Mouse (Mus musculus): ENCODE results near the gene Hist1h3c. TPM values are rescaled to one million over a fixed set of nuclear protein-coding genes. Genes with fewer than 3 reads are reported as not detected.

Gene Hist1h3c
- polyA plus RNA-seq, 1 experiment from 2014 or later, result 0.27 TPM

DNA sequence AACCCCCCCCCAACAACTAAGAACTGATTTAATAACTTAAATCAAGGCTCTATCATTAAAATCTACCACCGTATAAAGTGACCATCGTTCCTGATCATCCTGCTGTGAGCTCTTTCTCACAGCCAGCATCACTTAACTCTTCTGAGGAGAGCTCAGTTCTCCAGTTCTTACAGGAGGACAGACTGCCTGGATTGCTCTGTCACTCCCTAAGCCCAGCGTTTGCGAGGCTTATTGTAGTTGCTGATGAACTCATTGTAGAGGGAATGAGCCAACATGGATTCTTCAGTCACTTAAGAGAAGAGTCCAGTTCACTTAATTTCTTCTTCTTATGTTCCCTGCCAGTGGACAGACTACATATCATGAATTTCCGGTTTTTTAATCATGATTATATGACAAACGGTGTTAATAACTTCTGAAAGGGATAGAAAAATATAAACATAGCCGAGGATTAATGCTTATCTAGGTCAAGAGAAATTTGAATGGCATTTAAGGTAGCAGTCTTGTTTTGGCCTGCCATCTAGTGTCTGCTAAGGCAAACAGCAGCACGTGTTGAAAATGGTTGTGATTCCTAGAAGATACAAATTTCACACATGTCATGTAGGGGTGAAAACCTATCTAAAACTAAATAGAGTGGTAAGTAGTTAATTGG, 13.1 kb downstream of the Hist1h3c start:
- peak; percentile 86 for DNase-seq (ENCODE audit: low spot score)
- no peak overlapping the region for H3K27ac ChIP-seq (ENCODE audit: low read length)
- H3K4me1 ChIP-seq (ENCODE audit: insufficient read depth, low read depth, low read length), result 0 out of 2 replicates have a peak, but pooled peaks cover 3% of the 10 kb centered on the region

DNA sequence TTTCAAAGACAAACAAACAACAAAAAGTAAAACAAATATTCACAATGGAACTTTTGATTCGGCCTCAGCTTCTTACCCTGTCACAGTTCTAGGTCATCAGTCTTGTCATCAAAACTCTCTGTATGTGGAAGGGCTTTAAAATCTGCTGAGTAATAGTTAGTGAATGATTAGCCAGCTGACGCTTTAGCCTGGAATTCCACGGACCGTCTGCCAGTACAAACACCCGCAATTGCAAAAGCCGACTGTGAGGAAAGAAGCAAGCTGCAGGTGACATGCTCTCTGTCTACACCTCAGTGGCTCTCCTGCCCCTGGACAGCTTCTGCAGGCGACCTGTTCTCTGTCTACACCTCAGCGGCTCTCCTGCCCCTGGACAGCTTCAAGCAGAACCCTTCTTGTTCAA, 14.9 kb downstream of the Hist1h3c start:
- H3K27ac ChIP-seq (ENCODE audit: low read length), result no peak overlapping the region
- TF ChIP-seq CTCF (IDR thresholded peaks at IDR 0.05), result no peak
- TF ChIP-seq EP300 (IDR thresholded peaks at IDR 0.05), result peak; percentile 48; the same call in 1 of the 2 replicates
- WGBS, result 19% methylated on average over 8 of the region's 8 CpGs
- no peaks in the 10 kb centered on the region for H3K36me3 ChIP-seq (ENCODE audit: insufficient read depth, low read length)
- 0 out of 2 replicates have a peak, but pooled peaks cover 3% of the 10 kb centered on the region for H3K4me1 ChIP-seq (ENCODE audit: insufficient read depth, low read depth, low read length)
- no peaks in the 10 kb centered on the region for H3K9me3 ChIP-seq (ENCODE audit: low read length)
- DNase-seq (ENCODE audit: low spot score), result peak; percentile 87
- H3K4me3 ChIP-seq (ENCODE audit: low read depth, low read length), result no peak overlapping the region
- H3K9ac ChIP-seq (replicated peaks; ENCODE audit: low read depth), result no peak overlapping the region
- ATAC-seq, result peak; percentile 86
- H3K4me2 ChIP-seq (replicated peaks; ENCODE audit: low read depth, low read length), result no peak overlapping the region
- H3K27me3 ChIP-seq (replicated peaks; ENCODE audit: insufficient read depth, low read length), result no peaks in the 10 kb centered on the region

More for the DNA sequence above, 13.1 kb downstream of the Hist1h3c start:
- TF ChIP-seq EP300 (IDR thresholded peaks at IDR 0.05) (no peak), CTCF (IDR thresholded peaks at IDR 0.05) (peak; percentile 90)
- no peak overlapping the region for H3K9ac ChIP-seq (replicated peaks; ENCODE audit: low read depth)
- no peaks in the 10 kb centered on the region for H3K27me3 ChIP-seq (replicated peaks; ENCODE audit: insufficient read depth, low read length)
- no peak overlapping the region for H3K4me2 ChIP-seq (replicated peaks; ENCODE audit: low read depth, low read length)
- no peak overlapping the region for H3K4me3 ChIP-seq (ENCODE audit: low read depth, low read length)
- ATAC-seq, result 0 out of 2 replicates have a peak, but pooled peaks have one; percentile 42
- H3K9me3 ChIP-seq (ENCODE audit: low read length), result no peaks in the 10 kb centered on the region
- no peaks in the 10 kb centered on the region for H3K36me3 ChIP-seq (ENCODE audit: insufficient read depth, low read length)
- WGBS, result 24% methylated on average over 8 of the region's 8 CpGs

DNA sequence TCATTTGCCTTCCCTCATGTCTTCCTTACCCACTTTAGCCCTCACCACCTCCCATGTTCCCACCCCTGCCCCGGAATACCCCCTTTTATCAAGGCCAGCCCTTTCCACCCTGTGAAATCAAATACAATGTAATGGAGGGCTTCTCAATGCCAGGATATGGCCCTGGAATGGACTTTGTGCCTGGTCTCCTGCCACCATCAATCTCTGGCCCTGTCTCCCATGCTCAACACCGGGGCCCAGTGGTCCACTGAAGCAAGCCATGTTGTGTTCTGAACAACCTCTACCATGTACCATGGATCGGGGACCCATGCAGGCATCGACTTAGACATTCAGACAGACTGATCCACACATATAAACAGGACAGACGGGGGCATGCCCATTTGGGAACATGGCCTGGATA, 15.7 kb downstream of the Hist1h3c start:
- Histone ChIP-seq H3K4me1 (ENCODE audit: insufficient read depth, low read depth, low read length) (0 out of 2 replicates have a peak, but pooled peaks cover 3% of the 10 kb centered on the region), H3K9me3 (ENCODE audit: low read length) (no peaks in the 10 kb centered on the region), H3K9ac (replicated peaks; ENCODE audit: low read depth) (no peak overlapping the region), H3K4me2 (replicated peaks; ENCODE audit: low read depth, low read length) (no peak overlapping the region), H3K27me3 (replicated peaks; ENCODE audit: insufficient read depth, low read length) (no peaks in the 10 kb centered on the region), H3K27ac (ENCODE audit: low read length) (no peak overlapping the region), H3K36me3 (ENCODE audit: insufficient read depth, low read length) (no peaks in the 10 kb centered on the region), H3K4me3 (ENCODE audit: low read depth, low read length) (no peak overlapping the region)
- DNase-seq (ENCODE audit: low spot score) (no peak), ATAC-seq (no peak)
- 87% methylated on average over 5 of the region's 5 CpGs for WGBS
- TF ChIP-seq EP300 (IDR thresholded peaks at IDR 0.05), result no peak
- no peak for TF ChIP-seq CTCF (IDR thresholded peaks at IDR 0.05)

- WGBS, result 89% methylated on average over 9 of the region's 9 CpGs
- DNase-seq (ENCODE audit: low spot score) (no peak), ATAC-seq (no peak)
- H3K4me3 ChIP-seq (ENCODE audit: low read depth, low read length), result no peak overlapping the region
- TF ChIP-seq EP300 (IDR thresholded peaks at IDR 0.05) (no peak), CTCF (IDR thresholded peaks at IDR 0.05) (no peak)
- no peak overlapping the region for H3K9ac ChIP-seq (replicated peaks; ENCODE audit: low read depth)
- H3K27me3 ChIP-seq (replicated peaks; ENCODE audit: insufficient read depth, low read length), result no peaks in the 10 kb centered on the region
- H3K36me3 ChIP-seq (ENCODE audit: insufficient read depth, low read length), result no peaks in the 10 kb centered on the region
- 0 out of 2 replicates have a peak, but pooled peaks cover 3% of the 10 kb centered on the region for H3K4me1 ChIP-seq (ENCODE audit: insufficient read depth, low read depth, low read length)
- no peak overlapping the region for H3K4me2 ChIP-seq (replicated peaks; ENCODE audit: low read depth, low read length)
- H3K27ac ChIP-seq (ENCODE audit: low read length), result no peak overlapping the region
- H3K9me3 ChIP-seq (ENCODE audit: low read length), result no peaks in the 10 kb centered on the region
Measured at GRCm38 (mm10) chr13:23729192-23729525, 16.2 kb downstream of the Hist1h3c start.

DNA sequence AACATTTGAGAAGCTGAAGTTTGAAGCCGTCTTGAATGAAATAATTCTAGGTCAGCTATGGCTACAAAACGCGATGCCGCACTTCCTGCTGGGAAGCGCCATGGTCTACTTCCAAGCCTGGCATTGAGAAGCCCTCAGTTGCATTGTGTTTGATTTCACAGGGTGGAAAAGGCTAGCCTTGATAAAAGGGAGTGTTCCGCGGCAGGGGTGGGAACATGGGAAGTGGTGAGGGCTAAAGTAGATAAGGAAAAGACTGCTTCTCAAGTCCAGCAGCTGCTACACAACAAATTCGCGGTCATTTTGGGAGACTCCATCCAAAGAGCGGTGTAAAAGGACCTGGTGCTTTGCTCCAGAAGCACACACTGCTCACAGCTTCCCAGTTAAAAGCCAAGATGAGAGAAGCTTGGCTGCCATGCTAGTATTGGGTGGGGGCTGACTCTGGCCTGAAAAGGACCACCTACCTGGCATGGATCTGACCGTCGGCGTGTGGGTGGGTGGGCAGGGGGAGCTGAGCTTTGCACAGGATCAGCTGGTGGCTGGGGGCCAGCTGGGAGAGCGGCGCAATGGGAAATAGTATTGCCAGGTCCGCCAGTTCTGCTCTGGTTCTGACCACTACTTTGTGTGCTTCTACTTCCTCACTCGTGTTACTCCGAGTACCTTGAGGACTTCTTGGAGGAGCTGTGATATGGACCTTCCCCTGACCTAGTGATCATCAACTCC, 16.8 kb downstream of the Hist1h3c start:
- Histone ChIP-seq H3K9ac (replicated peaks; ENCODE audit: low read depth) (no peak overlapping the region), H3K27me3 (replicated peaks; ENCODE audit: insufficient read depth, low read length) (no peaks in the 10 kb centered on the region), H3K4me3 (ENCODE audit: low read depth, low read length) (no peak overlapping the region), H3K4me2 (replicated peaks; ENCODE audit: low read depth, low read length) (no peak overlapping the region), H3K36me3 (ENCODE audit: insufficient read depth, low read length) (no peaks in the 10 kb centered on the region), H3K27ac (ENCODE audit: low read length) (no peak overlapping the region), H3K9me3 (ENCODE audit: low read length) (no peaks in the 10 kb centered on the region), H3K4me1 (ENCODE audit: insufficient read depth, low read depth, low read length) (0 out of 2 replicates have a peak, but pooled peaks cover 3% of the 10 kb centered on the region)
- WGBS, result 83% methylated on average over 18 of the region's 18 CpGs
- ATAC-seq, result no peak
- DNase-seq (ENCODE audit: low spot score), result no peak
- TF ChIP-seq CTCF (IDR thresholded peaks at IDR 0.05), result no peak

- Histone ChIP-seq H3K27me3 (replicated peaks; ENCODE audit: insufficient read depth, low read length) (no peaks in the 10 kb centered on the region), H3K9me3 (ENCODE audit: low read length) (no peaks in the 10 kb centered on the region), H3K9ac (replicated peaks; ENCODE audit: low read depth) (no peak overlapping the region), H3K4me1 (ENCODE audit: insufficient read depth, low read depth, low read length) (no peaks in the 10 kb centered on the region), H3K36me3 (ENCODE audit: insufficient read depth, low read length) (no peaks in the 10 kb centered on the region), H3K4me3 (ENCODE audit: low read depth, low read length) (no peak overlapping the region), H3K27ac (ENCODE audit: low read length) (no peak overlapping the region), H3K4me2 (replicated peaks; ENCODE audit: low read depth, low read length) (no peak overlapping the region)
- no peak for ATAC-seq
- no peak for DNase-seq (ENCODE audit: low spot score)
- no peak for TF ChIP-seq CTCF (IDR thresholded peaks at IDR 0.05)
- TF ChIP-seq EP300 (IDR thresholded peaks at IDR 0.05), result no peak
- no CpG with 5 or more reads among the region's 1 CpGs for WGBS
Measured at GRCm38 (mm10) chr13:23725213-23725612, 20.2 kb downstream of the Hist1h3c start.

Measured in lung, postnatal 0 days (tissue).